Mouse (Mus musculus): ENCODE data around the gene Pappa2. TPM values are rescaled to one million over a fixed set of nuclear protein-coding genes. Genes with fewer than 3 reads are reported as not detected.
A peak's percentile ranks its signal among the peaks of the same experiment; 100 is the strongest.

Gene Pappa2
- polyA plus RNA-seq, 1 experiment: not detected

GRCm38 (mm10) chr1:158949041-158949440, 31.2 kb downstream of the Pappa2 start:
- Histone ChIP-seq H3K4me3 (replicated peaks) (no peak overlapping the region), H3K9me3 (peaks cover 5% of the 10 kb centered on the region; the same call in 1 of the 2 replicates), H3K4me1 (no peaks in the 10 kb centered on the region), H3K36me3 (replicated peaks; ENCODE audit: low read length) (no peaks in the 10 kb centered on the region), H3K27me3 (replicated peaks) (no peaks in the 10 kb centered on the region)
- TF ChIP-seq FLI1 (IDR thresholded peaks at IDR 0.05; ENCODE audit: low read length) (no peak), GATA1 (IDR thresholded peaks at IDR 0.05; ENCODE audit: borderline replicate concordance, low read length) (no peak)

GRCm38 (mm10) chr1:158947981-158948735, 32.1 kb downstream of the Pappa2 start:
- no peaks in the 10 kb centered on the region for H3K27me3 ChIP-seq (replicated peaks)
- H3K9me3 ChIP-seq: peaks cover 5% of the 10 kb centered on the region; the same call in 1 of the 2 replicates
- no peaks in the 10 kb centered on the region for H3K4me1 ChIP-seq
- H3K36me3 ChIP-seq (replicated peaks; ENCODE audit: low read length): no peaks in the 10 kb centered on the region
- TF ChIP-seq FLI1 (IDR thresholded peaks at IDR 0.05; ENCODE audit: low read length) (no peak), GATA1 (IDR thresholded peaks at IDR 0.05; ENCODE audit: borderline replicate concordance, low read length) (no peak)
- H3K4me3 ChIP-seq (replicated peaks): no peak overlapping the region

- no peaks in the 10 kb centered on the region for H3K4me1 ChIP-seq
- no peaks in the 10 kb centered on the region for H3K27me3 ChIP-seq (replicated peaks)
- TF ChIP-seq FLI1 (IDR thresholded peaks at IDR 0.05; ENCODE audit: low read length) (no peak), GATA1 (IDR thresholded peaks at IDR 0.05; ENCODE audit: borderline replicate concordance, low read length) (no peak)
- no peak overlapping the region for H3K4me3 ChIP-seq (replicated peaks)
- no peaks in the 10 kb centered on the region for H3K36me3 ChIP-seq (replicated peaks; ENCODE audit: low read length)
- H3K9me3 ChIP-seq: 0 out of 2 replicates have a peak, but pooled peaks cover 5% of the 10 kb centered on the region
These were observed 35.4 kb downstream of the Pappa2 start for GRCm38 (mm10) chr1:158944936-158945335.

GRCm38 (mm10) chr1:158942864-158943263, 37.4 kb downstream of the Pappa2 start:
- no peaks in the 10 kb centered on the region for H3K9me3 ChIP-seq

GRCm38 (mm10) chr1:158940966-158941365, 39.3 kb downstream of the Pappa2 start:
- no peak overlapping the region for H3K4me3 ChIP-seq (replicated peaks)
- no peaks in the 10 kb centered on the region for H3K36me3 ChIP-seq (replicated peaks; ENCODE audit: low read length)
- TF ChIP-seq FLI1 (IDR thresholded peaks at IDR 0.05; ENCODE audit: low read length) (no peak), GATA1 (IDR thresholded peaks at IDR 0.05; ENCODE audit: borderline replicate concordance, low read length) (no peak)
- peaks cover 12% of the 10 kb centered on the region for H3K9me3 ChIP-seq
- no peaks in the 10 kb centered on the region for H3K27me3 ChIP-seq (replicated peaks)
- H3K4me1 ChIP-seq: no peaks in the 10 kb centered on the region

More at GRCm38 (mm10) chr1:158942864-158943263, 37.4 kb downstream of the Pappa2 start:
- H3K27me3 ChIP-seq (replicated peaks): no peaks in the 10 kb centered on the region
- H3K36me3 ChIP-seq (replicated peaks; ENCODE audit: low read length): no peaks in the 10 kb centered on the region
- TF ChIP-seq GATA1 (IDR thresholded peaks at IDR 0.05; ENCODE audit: borderline replicate concordance, low read length): no peak
- TF ChIP-seq FLI1 (IDR thresholded peaks at IDR 0.05; ENCODE audit: low read length): no peak
- H3K4me3 ChIP-seq (replicated peaks): no peak overlapping the region
- no peaks in the 10 kb centered on the region for H3K4me1 ChIP-seq

- H3K36me3 ChIP-seq (replicated peaks; ENCODE audit: low read length): no peaks in the 10 kb centered on the region
- peaks cover 20% of the 10 kb centered on the region for H3K9me3 ChIP-seq
- no peaks in the 10 kb centered on the region for H3K27me3 ChIP-seq (replicated peaks)
- H3K4me3 ChIP-seq (replicated peaks): no peak overlapping the region
- no peaks in the 10 kb centered on the region for H3K4me1 ChIP-seq
- TF ChIP-seq FLI1 (IDR thresholded peaks at IDR 0.05; ENCODE audit: low read length) (no peak), GATA1 (IDR thresholded peaks at IDR 0.05; ENCODE audit: borderline replicate concordance, low read length) (no peak)
These were observed 45.8 kb downstream of the Pappa2 start for GRCm38 (mm10) chr1:158934447-158934846.

- TF ChIP-seq GATA1 (IDR thresholded peaks at IDR 0.05; ENCODE audit: borderline replicate concordance, low read length) (no peak), FLI1 (IDR thresholded peaks at IDR 0.05; ENCODE audit: low read length) (no peak)
- peaks cover 11% of the 10 kb centered on the region for H3K9me3 ChIP-seq
- H3K36me3 ChIP-seq (replicated peaks; ENCODE audit: low read length): no peaks in the 10 kb centered on the region
- H3K4me3 ChIP-seq (replicated peaks): peak overlapping the region; percentile 0
- H3K27me3 ChIP-seq (replicated peaks): no peaks in the 10 kb centered on the region
- no peaks in the 10 kb centered on the region for H3K4me1 ChIP-seq
These were observed 49.0 kb downstream of the Pappa2 start for GRCm38 (mm10) chr1:158931202-158931827.

GRCm38 (mm10) chr1:158929369-158929768, 50.9 kb downstream of the Pappa2 start:
- no peaks in the 10 kb centered on the region for H3K36me3 ChIP-seq (replicated peaks; ENCODE audit: low read length)
- H3K4me1 ChIP-seq: no peaks in the 10 kb centered on the region
- no peaks in the 10 kb centered on the region for H3K27me3 ChIP-seq (replicated peaks)
- H3K4me3 ChIP-seq (replicated peaks): no peak overlapping the region
- TF ChIP-seq GATA1 (IDR thresholded peaks at IDR 0.05; ENCODE audit: borderline replicate concordance, low read length) (no peak), FLI1 (IDR thresholded peaks at IDR 0.05; ENCODE audit: low read length) (no peak)
- peaks cover 4% of the 10 kb centered on the region; the same call in 1 of the 2 replicates for H3K9me3 ChIP-seq

- Histone ChIP-seq H3K4me1 (no peaks in the 10 kb centered on the region), H3K4me3 (replicated peaks) (no peak overlapping the region), H3K36me3 (replicated peaks; ENCODE audit: low read length) (no peaks in the 10 kb centered on the region), H3K9me3 (0 out of 2 replicates have a peak, but pooled peaks cover 3% of the 10 kb centered on the region), H3K27me3 (replicated peaks) (no peaks in the 10 kb centered on the region)
- TF ChIP-seq GATA1 (IDR thresholded peaks at IDR 0.05; ENCODE audit: borderline replicate concordance, low read length): no peak
- TF ChIP-seq FLI1 (IDR thresholded peaks at IDR 0.05; ENCODE audit: low read length): no peak
These were observed 59.8 kb downstream of the Pappa2 start for GRCm38 (mm10) chr1:158920451-158920850.

GRCm38 (mm10) chr1:158918890-158919289, 61.4 kb downstream of the Pappa2 start:
- TF ChIP-seq FLI1 (IDR thresholded peaks at IDR 0.05; ENCODE audit: low read length): no peak
- TF ChIP-seq GATA1 (IDR thresholded peaks at IDR 0.05; ENCODE audit: borderline replicate concordance, low read length): no peak
- Histone ChIP-seq H3K9me3 (0 out of 2 replicates have a peak, but pooled peaks cover 5% of the 10 kb centered on the region), H3K4me1 (no peaks in the 10 kb centered on the region), H3K27me3 (replicated peaks) (no peaks in the 10 kb centered on the region), H3K36me3 (replicated peaks; ENCODE audit: low read length) (no peaks in the 10 kb centered on the region), H3K4me3 (replicated peaks) (no peak overlapping the region)

All from megakaryocyte, embryonic 14.5 days (primary cell).